Mouse (Mus musculus) ES-Bruce4 (cell line): ENCODE measurements at regions not wholly inside any gene's neighbourhood (a gene's known extent, or its start where the extent isn't known, plus 50 kb on each side); places are given as distances from the start of the nearest gene placed in this dataset.

Source experiments
- CTCF ChIP-seq: IDR thresholded peaks from one replicate; pipeline ENCODE4 v1.8.1; 2011; ENCODE audit warnings: low read depth, low read length
- EP300 ChIP-seq: IDR thresholded peaks from 2 replicates; pipeline ENCODE4 v1.6.1; 2011; ENCODE audit warnings: low read depth, low read length; ENCODE audit not compliant: insufficient read depth

DNA sequence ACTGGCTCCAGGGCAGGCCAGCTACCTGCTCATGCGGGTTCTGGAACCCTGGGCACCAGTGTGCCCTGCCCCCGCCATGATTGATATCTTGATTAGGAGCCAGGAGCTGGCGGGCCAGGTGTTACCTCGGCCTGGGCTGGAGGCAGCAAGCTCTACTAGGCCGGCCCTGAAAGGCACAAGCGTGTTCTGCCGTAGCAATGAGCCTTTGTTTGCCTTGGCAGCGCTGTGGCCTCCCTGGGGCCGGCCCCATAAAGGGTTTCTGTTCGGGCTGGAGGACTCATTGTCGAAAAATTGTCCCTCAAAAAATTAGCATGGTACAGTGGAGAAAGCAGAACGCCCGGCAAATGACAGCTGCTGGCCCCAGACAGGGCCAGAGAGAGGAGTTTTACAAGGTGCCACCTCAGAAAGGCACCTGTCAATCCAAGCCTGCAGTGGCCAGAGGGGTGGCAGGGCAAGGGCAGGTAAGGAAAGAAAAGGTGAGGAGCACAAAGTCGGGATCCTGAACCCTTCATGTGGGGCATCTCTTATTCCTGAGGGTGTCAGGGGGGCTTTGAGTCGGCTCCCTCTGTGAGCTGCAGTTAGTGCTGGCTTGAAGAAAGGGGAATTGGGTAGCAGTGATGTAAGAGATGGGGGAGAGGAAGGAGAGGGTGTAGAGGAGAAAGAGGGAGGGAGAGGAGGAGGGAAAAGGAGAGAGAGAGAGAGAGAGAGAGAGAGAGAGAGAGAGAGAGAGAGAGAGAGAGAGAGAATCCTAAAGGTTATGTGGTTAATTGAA lies 92.9 kb downstream of the Inhbb start:
- TF ChIP-seq CTCF: no peak
- TF ChIP-seq EP300: no peak
